Mouse (Mus musculus): Measurements from ENCODE around the gene Morc3. TPM values are rescaled to one million over a fixed set of nuclear protein-coding genes. Genes with fewer than 3 reads are reported as not detected.
"Not testable (repeated sequence)": the region's sequence is repeated elsewhere in the genome, so short reads cannot be mapped to it uniquely, and the experiment has no call there.

Morc3 gene
- polyA plus RNA-seq, 2 experiments, result 11.8 to 16.4 TPM

DNA sequence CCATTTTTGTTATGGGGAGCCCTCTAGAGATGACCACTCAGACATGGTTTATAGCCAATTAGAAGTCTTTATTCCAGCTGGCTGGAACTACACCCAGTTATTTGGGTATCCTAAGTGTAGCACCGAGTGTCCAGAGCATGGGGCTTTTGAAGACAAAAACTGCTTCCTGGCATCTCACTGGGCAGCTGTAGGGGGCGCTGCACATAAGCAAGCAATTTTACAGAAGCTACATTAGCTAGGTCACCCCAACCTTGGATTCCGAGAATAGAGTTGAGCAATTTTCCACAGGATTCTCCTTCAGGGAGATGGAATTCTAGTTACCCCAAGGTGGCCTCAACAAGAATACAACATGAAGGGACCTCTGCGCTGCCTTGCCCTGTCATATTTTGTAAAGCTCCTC lies 7.1 kb upstream of the Morc3 start:
- DNase-seq (ENCODE audit: low read depth in 3 of 3, low spot score in 3 of 3) (no peak), ATAC-seq (ENCODE audit: insufficient read depth) (no peak)
- H3K4me3 ChIP-seq (ENCODE audit: insufficient read depth in 1 of 2, low read depth in 2 of 2, low read length in 2 of 2), result no peak overlapping the region
- no peaks in the 10 kb centered on the region; the same call in 1 of the 2 replicates for H3K9me3 ChIP-seq (ENCODE audit: control insufficient read depth, low read length)
- H3K36me3 ChIP-seq (replicated peaks; ENCODE audit: control insufficient read depth, insufficient read depth, low read depth), result no peaks in the 10 kb centered on the region
- H3K4me2 ChIP-seq (ENCODE audit: low read depth), result no peak overlapping the region
- peaks cover 3% of the 10 kb centered on the region in 2 experiments; a peak in 3 of 4 replicates for H3K4me1 ChIP-seq (replicated peaks; ENCODE audit: control insufficient read depth in 2 of 2, insufficient read depth in 2 of 2, low read length in 1 of 2)
- WGBS (ENCODE audit: insufficient replicate concordance), result 63% methylated on average over 4 of the region's 4 CpGs
- TF ChIP-seq CTCF (IDR thresholded peaks at IDR 0.05; ENCODE audit: low read depth) (peak; percentile 48), EP300 (IDR thresholded peaks at IDR 0.05; ENCODE audit: low read depth) (no peak)
- no peak overlapping the region for H3K9ac ChIP-seq (replicated peaks)
- H3K27ac ChIP-seq, result no peak overlapping the region
- H3K27me3 ChIP-seq (ENCODE audit: control insufficient read depth, insufficient read depth, low read length), result no peaks in the 10 kb centered on the region

DNA sequence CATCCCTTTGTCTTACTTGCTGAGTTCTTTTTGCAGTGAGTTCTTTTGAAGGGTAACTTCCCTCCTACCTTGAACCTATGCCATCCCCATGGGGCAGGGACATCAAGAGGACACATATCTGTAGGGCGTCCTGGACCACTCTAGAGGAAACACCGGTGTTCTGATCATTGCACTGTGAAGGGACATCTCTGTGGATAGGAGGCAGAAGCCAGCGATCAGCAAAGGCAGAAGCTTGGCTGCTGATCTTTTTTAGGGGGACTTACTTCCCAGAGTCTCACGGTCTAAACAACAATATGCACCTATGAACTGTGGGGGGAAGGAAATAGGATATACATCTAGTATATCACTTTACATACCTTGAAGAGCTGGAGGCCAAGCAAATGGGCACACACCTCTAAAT lies 6.5 kb upstream of the Morc3 start:
- Histone ChIP-seq H3K27me3 (ENCODE audit: control insufficient read depth, insufficient read depth, low read length) (no peaks in the 10 kb centered on the region), H3K27ac (no peak overlapping the region), H3K9ac (replicated peaks) (no peak overlapping the region), H3K4me3 (ENCODE audit: insufficient read depth in 1 of 2, low read depth in 2 of 2, low read length in 2 of 2) (no peak overlapping the region), H3K9me3 (ENCODE audit: control insufficient read depth, low read length) (no peaks in the 10 kb centered on the region; the same call in 1 of the 2 replicates), H3K4me1 (replicated peaks; ENCODE audit: control insufficient read depth in 2 of 2, insufficient read depth in 2 of 2, low read length in 1 of 2) (no peaks in the 10 kb centered on the region), H3K36me3 (replicated peaks; ENCODE audit: control insufficient read depth, insufficient read depth, low read depth) (no peaks in the 10 kb centered on the region), H3K4me2 (ENCODE audit: low read depth) (no peak overlapping the region)
- TF ChIP-seq CTCF (IDR thresholded peaks at IDR 0.05; ENCODE audit: low read depth) (no peak), EP300 (IDR thresholded peaks at IDR 0.05; ENCODE audit: low read depth) (no peak)
- WGBS (ENCODE audit: insufficient replicate concordance), result 82% methylated on average over 4 of the region's 4 CpGs
- ATAC-seq (ENCODE audit: insufficient read depth) (no peak), DNase-seq (ENCODE audit: low read depth in 3 of 3, low spot score in 3 of 3) (no peak)

GRCm38 (mm10) chr16:93826054-93826453 lies 5.9 kb upstream of the Morc3 start:
- ATAC-seq (ENCODE audit: insufficient read depth) (no peak), DNase-seq (ENCODE audit: low read depth in 3 of 3, low spot score in 3 of 3) (no peak)
- Histone ChIP-seq H3K27ac (no peak overlapping the region), H3K9ac (replicated peaks) (no peak overlapping the region), H3K36me3 (replicated peaks; ENCODE audit: control insufficient read depth, insufficient read depth, low read depth) (no peaks in the 10 kb centered on the region), H3K27me3 (ENCODE audit: control insufficient read depth, insufficient read depth, low read length) (no peaks in the 10 kb centered on the region), H3K4me1 (replicated peaks; ENCODE audit: control insufficient read depth in 2 of 2, insufficient read depth in 2 of 2, low read length in 1 of 2) (no peaks in the 10 kb centered on the region), H3K4me3 (ENCODE audit: insufficient read depth in 1 of 2, low read depth in 2 of 2, low read length in 2 of 2) (no peak overlapping the region), H3K4me2 (ENCODE audit: low read depth) (no peak overlapping the region), H3K9me3 (ENCODE audit: control insufficient read depth, low read length) (no peaks in the 10 kb centered on the region; the same call in 1 of the 2 replicates)
- 63% methylated on average over 11 of the region's 11 CpGs for WGBS (ENCODE audit: insufficient replicate concordance)
- TF ChIP-seq CTCF (IDR thresholded peaks at IDR 0.05; ENCODE audit: low read depth), result no peak
- TF ChIP-seq EP300 (IDR thresholded peaks at IDR 0.05; ENCODE audit: low read depth), result no peak

DNA sequence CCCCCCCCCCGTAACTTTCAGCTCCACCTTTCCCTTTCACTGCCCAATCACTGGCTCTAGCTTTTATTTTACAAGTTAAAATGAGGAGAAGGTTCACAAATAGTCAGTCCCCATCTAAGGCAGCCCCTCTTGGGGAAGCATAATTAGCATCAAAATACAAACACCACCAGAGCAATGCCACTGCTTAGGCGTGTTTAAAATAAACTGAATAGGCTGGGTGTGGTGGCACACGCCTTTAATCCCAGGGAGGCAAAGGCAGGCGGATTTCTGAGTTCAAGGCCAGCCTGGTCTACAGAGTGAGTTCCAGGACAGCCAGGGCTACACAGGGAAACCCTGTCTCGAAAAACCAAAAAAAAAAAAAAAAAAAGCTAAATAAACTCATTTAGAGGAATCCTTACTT lies 5.4 kb upstream of the Morc3 start:
- not testable (repeated sequence) for H3K4me1 ChIP-seq (replicated peaks; ENCODE audit: control insufficient read depth in 2 of 2, insufficient read depth in 2 of 2, low read length in 1 of 2); H3K36me3 ChIP-seq (replicated peaks; ENCODE audit: control insufficient read depth, insufficient read depth, low read depth); H3K4me3 ChIP-seq (ENCODE audit: insufficient read depth in 1 of 2, low read depth in 2 of 2, low read length in 2 of 2); H3K9me3 ChIP-seq (ENCODE audit: control insufficient read depth, low read length); H3K4me2 ChIP-seq (ENCODE audit: low read depth); DNase-seq (ENCODE audit: low read depth in 3 of 3, low spot score in 3 of 3); ATAC-seq (ENCODE audit: insufficient read depth); H3K27me3 ChIP-seq (ENCODE audit: control insufficient read depth, insufficient read depth, low read length); H3K9ac ChIP-seq (replicated peaks); H3K27ac ChIP-seq
- 42% methylated on average over 5 of the region's 5 CpGs for WGBS (ENCODE audit: insufficient replicate concordance)

GRCm38 (mm10) chr16:93826909-93827308 lies 5.0 kb upstream of the Morc3 start:
- no peaks in the 10 kb centered on the region for H3K36me3 ChIP-seq (replicated peaks; ENCODE audit: control insufficient read depth, insufficient read depth, low read depth)

More at GRCm38 (mm10) chr16:93826909-93827308, 5.0 kb upstream of the Morc3 start:
- TF ChIP-seq EP300 (IDR thresholded peaks at IDR 0.05; ENCODE audit: low read depth) (no peak), CTCF (IDR thresholded peaks at IDR 0.05; ENCODE audit: low read depth) (no peak)
- DNase-seq (ENCODE audit: low read depth in 3 of 3, low spot score in 3 of 3) (no peak), ATAC-seq (ENCODE audit: insufficient read depth) (no peak)
- H3K4me1 ChIP-seq (replicated peaks; ENCODE audit: control insufficient read depth in 2 of 2, insufficient read depth in 2 of 2, low read length in 1 of 2), result peaks cover 3 to 4% of the 10 kb centered on the region in 2 experiments
- 75% methylated on average over 6 of the region's 6 CpGs for WGBS (ENCODE audit: insufficient replicate concordance)
- no peaks in the 10 kb centered on the region; the same call in 1 of the 2 replicates for H3K9me3 ChIP-seq (ENCODE audit: control insufficient read depth, low read length)
- H3K4me2 ChIP-seq (ENCODE audit: low read depth), result no peak overlapping the region
- no peak overlapping the region for H3K27ac ChIP-seq
- H3K27me3 ChIP-seq (ENCODE audit: control insufficient read depth, insufficient read depth, low read length), result no peaks in the 10 kb centered on the region
- no peak overlapping the region for H3K4me3 ChIP-seq (ENCODE audit: insufficient read depth in 1 of 2, low read depth in 2 of 2, low read length in 2 of 2)
- H3K9ac ChIP-seq (replicated peaks), result no peak overlapping the region

All from liver, embryonic 14.5 days (tissue).